Mouse (Mus musculus) liver, postnatal 0 days (tissue): ENCODE measurements around the gene Tmed4. TPM values are rescaled to one million over a fixed set of nuclear protein-coding genes. Genes with fewer than 3 reads are reported as not detected.

ENCODE experiments used
- ATAC-seq: fragments of 200-750 bp; cut with Nextera tagmentation; 2 replicates; pipeline ENCODE4 v1.8.0; 2017; ENCODE audit warnings: mild to moderate bottlenecking, moderate library complexity
- DNase-seq: peaks from one replicate; pipeline ENCODE4 v3.0.0-alpha.2; 2016
- H3K27ac ChIP-seq: fragments of 300-500 bp; sonication (generic); 2 replicates; pipeline ENCODE4 v1.5.1; 2014; ENCODE audit warnings: antibody characterized with exemption, moderate library complexity, mild to moderate bottlenecking, low read depth
- H3K27me3 ChIP-seq: fragments of 300-500 bp; sonication (generic); 2 replicates; pipeline ENCODE4 v1.6.1; 2014; ENCODE audit warnings: low read length, control low read depth, mixed read lengths; ENCODE audit not compliant: insufficient read depth
- H3K36me3 ChIP-seq: fragments of 300-500 bp; sonication (generic); replicated peaks from 2 replicates; pipeline ENCODE4 v1.6.1; 2014; ENCODE audit warnings: mild to moderate bottlenecking, control low read depth, low read length, moderate library complexity, mixed read lengths; ENCODE audit not compliant: insufficient read depth
- H3K4me1 ChIP-seq: fragments of 300-500 bp; sonication (generic); 2 replicates; pipeline ENCODE4 v1.6.1; 2014; ENCODE audit warnings: antibody characterized with exemption, mild to moderate bottlenecking, control low read depth; ENCODE audit not compliant: insufficient read depth
- H3K4me2 ChIP-seq: fragments of 300-500 bp; sonication (generic); 2 replicates; pipeline ENCODE4 v1.6.1; 2014; ENCODE audit warnings: low read depth, mild to moderate bottlenecking, low read length, moderate library complexity, mixed read lengths
- H3K4me3 ChIP-seq: fragments of 300-500 bp; sonication (generic); 2 replicates; pipeline ENCODE4 v1.5.1; 2014; ENCODE audit warnings: low read depth, low read length
- H3K9ac ChIP-seq: fragments of 300-500 bp; sonication (generic); replicated peaks from 2 replicates; pipeline ENCODE4 v1.6.1; 2014; ENCODE audit warnings: mild to moderate bottlenecking, moderate library complexity
- H3K9me3 ChIP-seq: fragments of 300-500 bp; sonication (generic); 2 replicates; pipeline ENCODE4 v1.6.1; 2016; ENCODE audit warnings: mild to moderate bottlenecking, control low read depth, low read length, mixed read lengths
- CTCF ChIP-seq: sonication (generic); IDR thresholded peaks from 2 replicates; pipeline ENCODE4 v1.5.1; 2016; ENCODE audit warnings: antibody characterized with exemption, low read depth
- EP300 ChIP-seq: IDR thresholded peaks from 2 replicates; pipeline ENCODE4 v1.6.1; 2016; ENCODE audit warnings: antibody characterized with exemption, low read depth, mild to moderate bottlenecking
- WGBS: fragments of 180-500 bp; shearing (Covaris S2); extraction: QIAGEN DNeasy Blood & Tissue Kit; methylation state at CpG from one replicate; pipeline ENCODE4 v1.1.7; 2014; ENCODE audit not compliant: insufficient replicate concordance; 5-methylcytosine and 5-hydroxymethylcytosine counted together
- polyA plus RNA-seq: library from polyadenylated mRNA; unstranded; fragments of >200 nt; fragmentation: Nextera tagmentation; extraction: Ambion mirVana; gene quantifications from 2 replicates; pipeline ENCODE4 v1.2.1, GENCODE M21; 2015

Tmed4 gene
- polyA plus RNA-seq, 1 experiment from 2014 or later: 83.4 TPM

DNA sequence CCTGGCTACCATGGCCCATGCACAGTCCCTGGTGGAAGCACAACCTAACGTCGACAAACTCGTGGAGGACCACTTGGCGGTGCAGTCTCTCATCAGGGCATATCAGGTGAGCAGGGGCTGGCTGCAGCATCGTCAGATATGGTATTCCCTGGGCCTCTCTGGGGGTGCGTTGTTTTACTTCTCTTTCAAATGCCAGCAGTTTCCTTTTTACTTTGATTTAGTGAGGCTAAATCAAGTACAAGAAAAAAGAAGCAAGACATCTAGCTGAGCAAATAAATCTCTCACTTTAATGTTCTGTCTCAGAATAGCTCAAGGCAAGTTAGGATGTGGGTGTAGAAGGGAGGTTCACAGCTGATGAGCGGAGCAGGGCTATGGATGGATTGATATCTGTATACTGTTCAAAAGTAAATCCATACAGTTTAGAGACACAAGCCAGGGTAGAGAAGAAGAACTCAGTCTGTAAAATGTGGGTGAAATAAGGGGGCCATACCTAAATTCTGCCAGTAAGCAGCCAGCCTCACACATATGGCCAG lies 39.3 kb upstream of the Tmed4 start:
- H3K27me3 ChIP-seq: no peaks in the 10 kb centered on the region
- H3K36me3 ChIP-seq: peaks cover 57% of the 10 kb centered on the region
- H3K27ac ChIP-seq: no peak overlapping the region
- H3K9me3 ChIP-seq: no peaks in the 10 kb centered on the region
- no peak overlapping the region for H3K4me3 ChIP-seq
- ATAC-seq: no peak
- DNase-seq: no peak
- WGBS: 86% methylated on average over 7 of the region's 7 CpGs
- TF ChIP-seq CTCF (no peak), EP300 (no peak)
- no peak overlapping the region for H3K4me2 ChIP-seq
- no peaks in the 10 kb centered on the region for H3K4me1 ChIP-seq
- no peak overlapping the region for H3K9ac ChIP-seq

DNA sequence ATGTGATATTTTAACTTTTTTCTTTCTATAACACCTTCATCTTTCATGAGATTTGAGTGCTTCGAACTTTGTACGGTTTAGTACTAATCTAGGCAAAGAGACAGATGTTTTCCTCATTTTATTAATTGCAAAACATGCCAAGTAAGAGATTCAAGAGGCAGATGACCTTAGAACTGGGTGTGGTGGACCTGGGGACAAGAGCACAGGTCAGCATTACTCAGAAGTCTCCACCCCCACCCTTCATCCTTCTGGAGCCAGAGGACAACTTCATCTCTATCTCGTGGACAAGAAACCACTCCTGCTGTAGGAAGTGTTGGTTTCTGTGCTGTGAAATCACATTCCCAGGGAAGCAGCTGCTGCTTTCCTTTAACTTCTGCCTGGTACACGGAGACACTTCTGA lies 33.5 kb upstream of the Tmed4 start:
- Histone ChIP-seq H3K4me2 (no peak overlapping the region), H3K27me3 (no peaks in the 10 kb centered on the region), H3K27ac (no peak overlapping the region), H3K36me3 (peaks cover 49% of the 10 kb centered on the region), H3K9me3 (no peaks in the 10 kb centered on the region), H3K4me1 (no peaks in the 10 kb centered on the region), H3K9ac (no peak overlapping the region), H3K4me3 (no peak overlapping the region)
- TF ChIP-seq CTCF (no peak), EP300 (no peak)
- DNase-seq (no peak), ATAC-seq (no peak)
- WGBS: 79% methylated on average over 4 of the region's 4 CpGs

DNA sequence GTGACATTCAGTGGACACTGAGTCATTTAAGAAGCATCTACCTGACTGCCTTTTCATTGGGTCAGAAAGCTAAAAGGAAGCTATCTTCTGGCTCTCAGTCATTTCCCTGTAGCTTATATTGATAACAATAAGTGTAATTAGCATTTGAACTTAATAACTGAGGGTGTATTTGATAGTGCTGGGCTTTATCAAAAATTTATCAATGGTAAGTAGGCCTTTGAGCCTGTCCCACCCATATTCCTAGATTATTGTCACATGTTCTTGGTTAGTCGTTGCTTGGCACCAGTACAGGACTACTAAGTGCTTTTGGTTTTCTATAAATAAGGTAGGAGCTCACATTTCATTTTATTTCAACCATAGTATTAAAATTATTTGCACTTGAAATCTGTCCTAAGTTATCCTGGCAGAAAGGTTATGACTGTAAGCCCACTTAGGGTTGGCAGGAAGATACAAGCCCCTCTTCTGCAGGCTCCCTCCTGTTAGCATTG lies 31.3 kb upstream of the Tmed4 start:
- no peaks in the 10 kb centered on the region for H3K9me3 ChIP-seq
- H3K27me3 ChIP-seq: no peaks in the 10 kb centered on the region
- ATAC-seq (no peak), DNase-seq (no peak)
- H3K36me3 ChIP-seq: peaks cover 51% of the 10 kb centered on the region
- H3K9ac ChIP-seq: no peak overlapping the region
- H3K4me3 ChIP-seq: no peak overlapping the region
- no peak overlapping the region for H3K27ac ChIP-seq
- 75% methylated on average over 1 of the region's 1 CpGs for WGBS
- TF ChIP-seq EP300: no peak
- TF ChIP-seq CTCF: no peak
- H3K4me1 ChIP-seq: no peaks in the 10 kb centered on the region
- H3K4me2 ChIP-seq: no peak overlapping the region

DNA sequence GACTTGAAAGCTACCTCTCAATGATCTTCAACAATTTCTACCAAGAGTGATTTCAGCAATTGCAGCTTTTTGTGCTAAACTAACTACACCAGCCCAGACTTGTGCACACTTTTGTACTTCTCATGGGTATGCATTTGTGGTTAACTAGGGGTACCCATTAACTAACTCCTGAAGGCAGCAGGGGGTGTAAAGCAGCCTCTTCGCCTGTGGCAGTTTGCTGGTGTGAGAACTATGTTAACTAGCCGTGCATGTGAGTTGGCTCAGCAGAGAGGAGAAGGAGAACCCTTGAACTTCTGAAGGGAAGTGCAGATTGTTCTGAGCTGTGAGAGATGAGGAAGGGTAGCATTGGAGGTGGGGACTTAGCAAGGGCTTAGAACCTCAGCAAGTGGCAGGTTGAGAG lies 28.1 kb upstream of the Tmed4 start:
- no peaks in the 10 kb centered on the region for H3K27me3 ChIP-seq
- H3K27ac ChIP-seq: no peak overlapping the region
- H3K4me1 ChIP-seq: peaks cover 3% of the 10 kb centered on the region; the same call in 1 of the 2 replicates
- no peak overlapping the region for H3K4me3 ChIP-seq
- DNase-seq: no peak
- peaks cover 58% of the 10 kb centered on the region for H3K36me3 ChIP-seq
- no peak overlapping the region for H3K4me2 ChIP-seq
- no peak for ATAC-seq
- WGBS: 88% methylated on average over 2 of the region's 2 CpGs
- no peak for TF ChIP-seq EP300
- no peak for TF ChIP-seq CTCF
- no peaks in the 10 kb centered on the region for H3K9me3 ChIP-seq
- no peak overlapping the region for H3K9ac ChIP-seq

DNA sequence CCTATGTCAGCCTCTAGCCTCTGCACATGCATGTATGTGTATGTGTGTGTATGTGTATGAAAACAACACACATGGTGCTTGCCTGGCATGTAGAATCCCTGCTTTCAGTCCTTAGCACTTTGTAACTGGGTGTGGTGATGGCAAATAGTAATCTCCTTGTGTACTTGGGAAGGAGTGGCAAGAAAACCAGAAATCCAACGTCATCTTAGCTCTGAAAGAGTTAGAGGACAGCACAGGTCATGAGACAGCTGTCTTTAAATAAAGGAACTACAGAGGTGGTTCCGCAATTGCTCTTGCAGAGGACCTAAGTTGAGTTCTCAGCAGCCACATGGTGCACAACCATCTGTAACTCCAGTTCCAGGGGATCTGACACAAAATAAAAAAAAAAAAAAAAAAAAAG lies 24.8 kb upstream of the Tmed4 start:
- H3K4me3 ChIP-seq: no peak overlapping the region
- H3K27ac ChIP-seq: no peak overlapping the region
- H3K36me3 ChIP-seq: peaks cover 47% of the 10 kb centered on the region
- H3K4me1 ChIP-seq: peaks cover 18% of the 10 kb centered on the region
- no peaks in the 10 kb centered on the region for H3K9me3 ChIP-seq
- H3K4me2 ChIP-seq: no peak overlapping the region
- H3K27me3 ChIP-seq: no peaks in the 10 kb centered on the region
- H3K9ac ChIP-seq: no peak overlapping the region
- WGBS: 65% methylated on average over 2 of the region's 2 CpGs
- TF ChIP-seq EP300 (no peak), CTCF (no peak)
- ATAC-seq (peak; percentile 27; the same call in 1 of the 2 replicates), DNase-seq (no peak)

DNA sequence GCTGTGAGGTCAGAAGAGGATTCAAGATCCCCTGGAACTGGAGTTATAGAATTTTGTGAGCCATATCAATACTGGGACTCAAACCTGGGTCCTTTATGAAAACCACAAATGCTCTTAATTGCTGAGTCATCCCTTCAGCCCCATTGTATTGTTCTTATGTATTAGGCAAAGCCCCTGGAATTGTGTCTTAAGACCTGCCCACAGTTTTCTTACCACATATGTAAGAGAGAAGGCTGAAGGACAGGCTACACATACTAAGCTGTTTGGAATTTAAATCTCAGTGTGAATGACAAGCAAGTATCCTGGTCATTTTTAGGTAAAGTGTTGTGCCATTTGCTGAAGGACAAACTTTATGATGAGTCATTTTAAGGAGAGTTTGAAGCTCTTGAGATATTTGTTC lies 21.4 kb upstream of the Tmed4 start:
- Histone ChIP-seq H3K9ac (no peak overlapping the region), H3K9me3 (no peaks in the 10 kb centered on the region), H3K27ac (no peak overlapping the region), H3K4me3 (no peak overlapping the region), H3K4me2 (no peak overlapping the region), H3K4me1 (peaks cover 38% of the 10 kb centered on the region), H3K36me3 (peaks cover 33% of the 10 kb centered on the region), H3K27me3 (no peaks in the 10 kb centered on the region)
- TF ChIP-seq CTCF (no peak), EP300 (no peak)
- no peak for ATAC-seq
- no peak for DNase-seq

DNA sequence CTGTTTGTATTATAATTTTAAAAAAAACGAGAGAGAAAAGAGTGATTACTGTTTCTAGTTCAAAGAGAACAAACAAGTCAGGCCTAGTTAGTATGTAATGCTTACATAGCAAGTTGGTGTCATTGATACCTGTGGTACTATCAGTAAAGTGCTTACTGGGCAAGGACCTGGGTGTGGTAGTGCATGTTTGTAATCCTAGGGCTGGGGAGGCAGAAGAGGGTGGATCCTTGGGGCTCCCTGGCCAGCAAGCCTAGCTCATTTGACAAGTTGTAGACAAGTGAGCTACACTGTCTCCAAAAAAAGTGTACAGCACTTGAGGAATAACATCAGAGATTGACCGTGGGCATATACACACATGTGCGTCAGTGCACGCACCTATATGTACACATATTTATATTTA lies 20.0 kb upstream of the Tmed4 start:
- peak overlapping the region; percentile 56; the same call in 1 of the 2 replicates for H3K27ac ChIP-seq
- H3K36me3 ChIP-seq: peaks cover 29% of the 10 kb centered on the region
- 86% methylated on average over 4 of the region's 4 CpGs for WGBS

More for the DNA sequence above, 20.0 kb upstream of the Tmed4 start:
- no peaks in the 10 kb centered on the region for H3K9me3 ChIP-seq
- no peak for TF ChIP-seq EP300
- peak overlapping the region; percentile 81 for H3K4me2 ChIP-seq
- H3K9ac ChIP-seq: no peak overlapping the region
- ATAC-seq: no peak
- H3K4me1 ChIP-seq: peaks cover 41% of the 10 kb centered on the region
- no peak overlapping the region for H3K4me3 ChIP-seq
- no peaks in the 10 kb centered on the region for H3K27me3 ChIP-seq
- peak; percentile 40 for DNase-seq
